Mouse (Mus musculus) testis, adult 2 months (tissue): ENCODE data around the gene Kctd14.

Experiments used
- CTCF ChIP-seq: fragments of 200-500 bp; IDR thresholded peaks from 2 replicates; pipeline ENCODE4 v1.5.1; 2012; ENCODE audit warnings: low read depth, mild to moderate bottlenecking, inconsistent platforms, low read length, moderate library complexity; ENCODE audit not compliant: control insufficient read depth, insufficient read depth, insufficient replicate concordance
- POLR2A ChIP-seq: fragments of 200-500 bp; IDR thresholded peaks from 2 replicates; pipeline ENCODE4 v1.6.1; 2012; ENCODE audit warnings: low read depth, mild to moderate bottlenecking, inconsistent platforms, low read length, moderate library complexity; ENCODE audit not compliant: control insufficient read depth

GRCm38 (mm10) chr7:97420406-97420805 is 30.7 kb upstream of the Kctd14 start:
- TF ChIP-seq CTCF (no peak), POLR2A (no peak)
